Mouse (Mus musculus) cortical plate, adult 2 months (tissue): ENCODE data around the gene Ramp1.

Experiments used
- CTCF ChIP-seq: fragments of 200-500 bp; IDR thresholded peaks from 2 replicates; pipeline ENCODE4 v1.5.1; 2011; ENCODE audit warnings: mild to moderate bottlenecking, control low read depth, low read length; ENCODE audit not compliant: insufficient read depth; ENCODE audit errors: extremely low read depth
- POLR2A ChIP-seq: fragments of 200-500 bp; IDR thresholded peaks from 2 replicates; pipeline ENCODE4 v1.6.1; 2011; ENCODE audit warnings: mild to moderate bottlenecking, low read length, control low read depth; ENCODE audit not compliant: insufficient read depth; ENCODE audit errors: extremely low read depth

DNA sequence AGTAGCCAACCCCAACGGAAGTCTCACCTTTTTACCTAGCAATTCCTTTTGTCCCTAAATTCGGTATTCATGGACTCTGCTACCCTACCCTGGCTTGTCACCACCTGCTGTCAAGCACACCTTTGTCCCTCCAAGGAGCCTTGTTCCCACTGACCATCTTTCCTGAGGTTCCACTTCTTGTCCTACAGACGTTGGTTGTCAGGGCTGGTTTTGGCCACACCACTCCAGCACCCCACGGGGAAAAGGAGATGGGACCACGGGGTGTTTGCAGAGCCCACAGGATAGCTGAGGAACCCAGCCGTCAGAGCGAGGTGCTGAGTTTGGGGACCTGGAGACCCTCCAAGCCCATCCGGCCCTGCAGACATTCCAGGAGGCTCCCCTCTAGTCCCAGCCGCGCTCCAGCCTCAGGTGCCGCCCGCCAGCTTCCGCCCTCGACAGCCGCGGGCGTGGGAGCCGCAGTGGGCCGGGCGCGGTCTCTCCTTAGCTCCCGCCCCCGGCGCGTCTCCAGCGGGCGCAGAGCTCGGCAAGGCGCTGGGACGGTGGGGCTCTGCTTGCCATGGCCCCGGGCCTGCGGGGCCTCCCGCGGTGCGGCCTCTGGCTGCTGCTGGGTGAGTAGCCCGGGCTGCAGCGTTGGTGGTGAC lies at the start of gene Ramp1:
- TF ChIP-seq CTCF (no peak), POLR2A (no peak)
